ENCODE assay signal across 19 mouse cellular contexts in the genomic region with DNA sequence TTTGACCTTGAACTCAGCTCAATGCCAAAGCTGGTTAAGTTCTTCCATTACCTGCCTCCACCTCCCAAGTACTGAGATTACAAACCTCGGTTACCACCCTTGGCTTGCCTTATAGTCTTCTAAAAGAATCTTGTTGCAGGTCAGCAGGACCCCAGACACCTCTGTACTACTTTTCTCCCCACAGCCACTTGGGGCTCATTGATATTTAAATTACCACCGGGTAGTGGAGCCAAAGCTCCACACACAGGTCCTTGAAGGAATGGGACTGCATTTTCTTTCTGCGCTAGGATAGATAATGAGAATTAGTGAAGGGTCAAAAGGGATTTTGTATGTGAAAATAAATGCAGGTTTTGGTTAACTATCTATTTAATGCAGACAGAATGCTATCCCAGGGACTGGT.
A peak's percentile ranks its signal among the peaks of the same experiment; 100 is the strongest.
DNase-seq lines count a peak whose midpoint lies in the region; ATAC-seq and TF ChIP-seq lines count a peak whose summit lies in the region.
"Had no signal": no experiment of that assay in that cellular context is flagged by ENCODE, and none has a peak within 500 bp of the region (broad histone marks: within the 10 kb centered on the region; RNA-seq: fewer than 3 reads in every experiment).

No protein-coding gene starts in this region.

- H3K9ac ChIP-seq in hindbrain, embryonic 11.5 days (ENCODE audit: low read depth, low read length) = no peak overlapping the region
- H3K9ac ChIP-seq in midbrain, embryonic 14.5 days (replicated peaks; ENCODE audit: low read length) = no peak overlapping the region
- H3K9ac ChIP-seq in stomach, postnatal 0 days (ENCODE audit: low read length) = no peak overlapping the region
- H3K9ac ChIP-seq: limb, embryonic 13.5 days; stomach, embryonic 15.5 days had no signal

- TF ChIP-seq EP300 in stomach, postnatal 0 days (optimal IDR thresholded peaks at IDR 0.05) = no peak

- peak; percentile 69 for ATAC-seq in hindbrain, embryonic 11.5 days (ENCODE audit: low FRiP score)
- ATAC-seq in midbrain, embryonic 14.5 days (ENCODE audit: low FRiP score, low TSS enrichment) = no peak
- no peak for ATAC-seq in stomach, postnatal 0 days (ENCODE audit: low FRiP score, low TSS enrichment)

- peak; percentile 50 for TF ChIP-seq CTCF in layer of hippocampus, adult 2 months (conservative IDR thresholded peaks at IDR 0.05)
- 0 out of 2 replicates have a peak, but pooled peaks have one; percentile 2 for TF ChIP-seq CTCF in brain, embryonic 14.5 days (IDR thresholded peaks at IDR 0.05; ENCODE audit: borderline replicate concordance, extremely low read depth, insufficient read depth, insufficient read length)
- TF ChIP-seq CTCF in stomach, postnatal 0 days (IDR thresholded peaks at IDR 0.05; ENCODE audit: low read depth) = no peak

- DNase-seq in layer of hippocampus, adult 2 months (ENCODE audit: low spot score in 2 of 2) = no peak
- no peak for DNase-seq in layer of hippocampus, adult 18-20 months (ENCODE audit: low spot score in 2 of 2)
- peak; percentile 66 for DNase-seq in brain, embryonic 14.5 days (ENCODE audit: low read depth)
- DNase-seq in hindbrain, embryonic 11.5 days (ENCODE audit: low spot score) = no peak
- DNase-seq in midbrain, embryonic 14.5 days = peak; percentile 49
- DNase-seq in urinary bladder, adult 2 months (ENCODE audit: low spot score) = no peak
- DNase-seq in right cerebral cortex, postnatal 10 days (ENCODE audit: low spot score in 2 of 2) = no peak
- no peak for DNase-seq in stomach, postnatal 0 days (ENCODE audit: low spot score)
- DNase-seq: cerebellum, adult 11-12 months; gastrocnemius, adult 2 months; heart, postnatal 14 days; kidney, adult 11 months; kidney, postnatal 36 days; lung, postnatal 4 days; thymus, postnatal 14 days had no signal

- no peak for TF ChIP-seq POLR2A in brain, embryonic 14.5 days (IDR thresholded peaks at IDR 0.05; ENCODE audit: borderline replicate concordance, extremely low read depth, insufficient read depth, insufficient read length, poor library complexity, severe bottlenecking)

- no peak overlapping the region for H3K27ac ChIP-seq in layer of hippocampus, adult 2 months
- H3K27ac ChIP-seq in hindbrain, embryonic 11.5 days (ENCODE audit: low read depth, low read length) = no peak overlapping the region
- H3K27ac ChIP-seq in midbrain, embryonic 14.5 days (replicated peaks; ENCODE audit: low read depth, low read length) = no peak overlapping the region; the same call in 1 of the 2 replicates
- no peak overlapping the region for H3K27ac ChIP-seq in stomach, postnatal 0 days (replicated peaks)
- H3K27ac ChIP-seq: gastrocnemius, adult 2 months; left cerebral cortex, adult 2 months; limb, embryonic 13.5 days; stomach, embryonic 15.5 days had no signal

- H3K9me3 ChIP-seq in hindbrain, embryonic 11.5 days (ENCODE audit: control insufficient read depth, low read length) = no peaks in the 10 kb centered on the region
- no peaks in the 10 kb centered on the region for H3K9me3 ChIP-seq in midbrain, embryonic 14.5 days (ENCODE audit: control insufficient read depth, low read length)
- no peaks in the 10 kb centered on the region for H3K9me3 ChIP-seq in stomach, postnatal 0 days (ENCODE audit: control insufficient read depth, low read length)
- H3K9me3 ChIP-seq: limb, embryonic 13.5 days; stomach, embryonic 15.5 days had no signal

- no peak overlapping the region for H3K4me2 ChIP-seq in hindbrain, embryonic 11.5 days (replicated peaks; ENCODE audit: low read depth, low read length)
- no peak overlapping the region for H3K4me2 ChIP-seq in midbrain, embryonic 14.5 days (ENCODE audit: low read length)
- H3K4me2 ChIP-seq in stomach, postnatal 0 days (replicated peaks; ENCODE audit: low read depth) = no peak overlapping the region
- H3K4me2 ChIP-seq: limb, embryonic 13.5 days; stomach, embryonic 15.5 days had no signal

- no peaks in the 10 kb centered on the region for H3K4me1 ChIP-seq in hindbrain, embryonic 11.5 days (replicated peaks; ENCODE audit: control insufficient read depth, insufficient read depth, low read length)
- H3K4me1 ChIP-seq in midbrain, embryonic 14.5 days (ENCODE audit: control insufficient read depth, insufficient read depth, low read length) = no peaks in the 10 kb centered on the region
- H3K4me1 ChIP-seq in stomach, postnatal 0 days (replicated peaks; ENCODE audit: control insufficient read depth, insufficient read depth) = no peaks in the 10 kb centered on the region
- H3K4me1 ChIP-seq: limb, embryonic 13.5 days; stomach, embryonic 15.5 days had no signal

- H3K36me3 ChIP-seq in hindbrain, embryonic 11.5 days (ENCODE audit: control insufficient read depth, insufficient read depth, low read length) = no peaks in the 10 kb centered on the region
- no peaks in the 10 kb centered on the region for H3K36me3 ChIP-seq in midbrain, embryonic 14.5 days (ENCODE audit: control insufficient read depth, insufficient read depth, low read length)
- no peaks in the 10 kb centered on the region for H3K36me3 ChIP-seq in stomach, postnatal 0 days (ENCODE audit: control insufficient read depth, insufficient read depth, low read length)
- H3K36me3 ChIP-seq: G1E; limb, embryonic 13.5 days; stomach, embryonic 15.5 days had no signal

- whole genome bisulfite sequencing in hindbrain, embryonic 11.5 days = 7% methylated on average over 3 of the region's 3 CpGs
- WGBS in midbrain, embryonic 14.5 days = 2% methylated on average over 3 of the region's 3 CpGs
- WGBS in stomach, postnatal 0 days = 17% methylated on average over 3 of the region's 3 CpGs

- H3K27me3 ChIP-seq in hindbrain, embryonic 11.5 days (ENCODE audit: control insufficient read depth, insufficient read depth, low read length) = no peaks in the 10 kb centered on the region
- no peaks in the 10 kb centered on the region for H3K27me3 ChIP-seq in midbrain, embryonic 14.5 days (ENCODE audit: control insufficient read depth, insufficient read depth, low read length)
- no peaks in the 10 kb centered on the region for H3K27me3 ChIP-seq in stomach, postnatal 0 days (ENCODE audit: control insufficient read depth, insufficient read depth, low read length)
- H3K27me3 ChIP-seq: limb, embryonic 13.5 days; stomach, embryonic 15.5 days had no signal

- H3K4me3 ChIP-seq in layer of hippocampus, adult 2 months = no peak overlapping the region
- H3K4me3 ChIP-seq in hindbrain, embryonic 11.5 days (ENCODE audit: low read depth, low read length) = no peak overlapping the region
- no peak overlapping the region for H3K4me3 ChIP-seq in midbrain, embryonic 14.5 days (replicated peaks; ENCODE audit: low read depth, low read length)
- no peak overlapping the region for H3K4me3 ChIP-seq in stomach, postnatal 0 days (ENCODE audit: low read depth, low read length)
- H3K4me3 ChIP-seq: gastrocnemius, adult 2 months; left cerebral cortex, adult 2 months; limb, embryonic 13.5 days; stomach, embryonic 15.5 days had no signal

Comparison
In these comparisons a context has a peak if more than half of its experiments do, and no peak if none do; other contexts are left out.
1. DNase-seq: peak in brain, embryonic 14.5 days (single experiment) and midbrain, embryonic 14.5 days (single experiment); none in layer of hippocampus, adult 2 months (0 of 2), layer of hippocampus, adult 18-20 months (0 of 2), hindbrain, embryonic 11.5 days (single experiment), urinary bladder, adult 2 months (single experiment), right cerebral cortex, postnatal 10 days (0 of 2) and stomach, postnatal 0 days (single experiment).